Mouse (Mus musculus): Measurements from ENCODE around the gene Rps18. TPM values are rescaled to one million over a fixed set of nuclear protein-coding genes. Genes with fewer than 3 reads are reported as not detected.

Gene Rps18
- polyA plus RNA-seq, 2 experiments: 1,098 to 1,411 TPM

GRCm38 (mm10) chr17:33935422-33936055 lies 20.3 kb downstream of the Rps18 start:
- 81% methylated on average over 21 of the region's 21 CpGs for WGBS (ENCODE audit: insufficient replicate concordance)
- Histone ChIP-seq H3K4me2 (ENCODE audit: low read depth) (no peak overlapping the region), H3K27me3 (ENCODE audit: control insufficient read depth, insufficient read depth, low read length) (no peaks in the 10 kb centered on the region), H3K9me3 (ENCODE audit: control insufficient read depth, low read length) (no peaks in the 10 kb centered on the region), H3K36me3 (replicated peaks; ENCODE audit: control insufficient read depth, insufficient read depth, low read depth) (peaks cover 2% of the 10 kb centered on the region), H3K4me3 (ENCODE audit: insufficient read depth in 1 of 2, low read depth in 2 of 2, low read length in 2 of 2) (no peak overlapping the region), H3K27ac (no peak overlapping the region), H3K4me1 (replicated peaks; ENCODE audit: control insufficient read depth in 2 of 2, insufficient read depth in 2 of 2, low read length in 1 of 2) (peaks cover 3 to 8% of the 10 kb centered on the region in 2 experiments; a peak in 3 of 4 replicates), H3K9ac (replicated peaks) (no peak overlapping the region)
- DNase-seq (ENCODE audit: low read depth in 3 of 3, low spot score in 3 of 3) (no peak), ATAC-seq (ENCODE audit: insufficient read depth) (no peak)
- no peak for TF ChIP-seq EP300 (IDR thresholded peaks at IDR 0.05; ENCODE audit: low read depth)
- no peak for TF ChIP-seq CTCF (IDR thresholded peaks at IDR 0.05; ENCODE audit: low read depth)

- Histone ChIP-seq H3K36me3 (replicated peaks; ENCODE audit: control insufficient read depth, insufficient read depth, low read depth) (peaks cover 2% of the 10 kb centered on the region), H3K4me1 (replicated peaks; ENCODE audit: control insufficient read depth in 2 of 2, insufficient read depth in 2 of 2, low read length in 1 of 2) (peaks cover 2 to 3% of the 10 kb centered on the region in 2 experiments; a peak in 2 of 4 replicates)
- TF ChIP-seq EP300 (IDR thresholded peaks at IDR 0.05; ENCODE audit: low read depth): no peak
These were observed 22.8 kb downstream of the Rps18 start for GRCm38 (mm10) chr17:33932970-33933369.

GRCm38 (mm10) chr17:33932448-33932847 lies 23.4 kb downstream of the Rps18 start:
- H3K27me3 ChIP-seq (ENCODE audit: control insufficient read depth, insufficient read depth, low read length): no peaks in the 10 kb centered on the region
- H3K9me3 ChIP-seq (ENCODE audit: control insufficient read depth, low read length): no peaks in the 10 kb centered on the region
- peaks cover 2 to 4% of the 10 kb centered on the region in 2 experiments; a peak in 2 of 4 replicates for H3K4me1 ChIP-seq (replicated peaks; ENCODE audit: control insufficient read depth in 2 of 2, insufficient read depth in 2 of 2, low read length in 1 of 2)
- peaks cover 2% of the 10 kb centered on the region for H3K36me3 ChIP-seq (replicated peaks; ENCODE audit: control insufficient read depth, insufficient read depth, low read depth)
- no peak overlapping the region for H3K27ac ChIP-seq
- DNase-seq (ENCODE audit: low read depth in 3 of 3, low spot score in 3 of 3) (no peak), ATAC-seq (ENCODE audit: insufficient read depth) (no peak)
- H3K4me2 ChIP-seq (ENCODE audit: low read depth): no peak overlapping the region
- WGBS (ENCODE audit: insufficient replicate concordance): 79% methylated on average over 14 of the region's 14 CpGs
- no peak overlapping the region for H3K4me3 ChIP-seq (ENCODE audit: insufficient read depth in 1 of 2, low read depth in 2 of 2, low read length in 2 of 2)
- no peak for TF ChIP-seq EP300 (IDR thresholded peaks at IDR 0.05; ENCODE audit: low read depth)
- TF ChIP-seq CTCF (IDR thresholded peaks at IDR 0.05; ENCODE audit: low read depth): no peak
- no peak overlapping the region for H3K9ac ChIP-seq (replicated peaks)

More at GRCm38 (mm10) chr17:33932970-33933369, 22.8 kb downstream of the Rps18 start:
- ATAC-seq (ENCODE audit: insufficient read depth) (no peak), DNase-seq (ENCODE audit: low read depth in 3 of 3, low spot score in 3 of 3) (no peak)
- Histone ChIP-seq H3K4me3 (ENCODE audit: insufficient read depth in 1 of 2, low read depth in 2 of 2, low read length in 2 of 2) (no peak overlapping the region), H3K9me3 (ENCODE audit: control insufficient read depth, low read length) (no peaks in the 10 kb centered on the region), H3K4me2 (ENCODE audit: low read depth) (no peak overlapping the region), H3K27me3 (ENCODE audit: control insufficient read depth, insufficient read depth, low read length) (no peaks in the 10 kb centered on the region), H3K9ac (replicated peaks) (0 out of 2 replicates have a peak overlapping the region, but pooled peaks have one; percentile 23), H3K27ac (no peak overlapping the region)
- 89% methylated on average over 15 of the region's 15 CpGs for whole genome bisulfite sequencing (ENCODE audit: insufficient replicate concordance)

- Histone ChIP-seq H3K4me2 (ENCODE audit: low read depth) (no peak overlapping the region), H3K4me1 (replicated peaks; ENCODE audit: control insufficient read depth in 2 of 2, insufficient read depth in 2 of 2, low read length in 1 of 2) (peaks cover 2 to 4% of the 10 kb centered on the region in 2 experiments; a peak in 2 of 4 replicates), H3K4me3 (ENCODE audit: insufficient read depth in 1 of 2, low read depth in 2 of 2, low read length in 2 of 2) (no peak overlapping the region), H3K9ac (replicated peaks) (no peak overlapping the region), H3K9me3 (ENCODE audit: control insufficient read depth, low read length) (no peaks in the 10 kb centered on the region), H3K36me3 (replicated peaks; ENCODE audit: control insufficient read depth, insufficient read depth, low read depth) (peaks cover 2% of the 10 kb centered on the region), H3K27me3 (ENCODE audit: control insufficient read depth, insufficient read depth, low read length) (no peaks in the 10 kb centered on the region), H3K27ac (no peak overlapping the region)
- DNase-seq (ENCODE audit: low read depth in 3 of 3, low spot score in 3 of 3) (no peak), ATAC-seq (ENCODE audit: insufficient read depth) (no peak)
- TF ChIP-seq CTCF (IDR thresholded peaks at IDR 0.05; ENCODE audit: low read depth) (no peak), EP300 (IDR thresholded peaks at IDR 0.05; ENCODE audit: low read depth) (no peak)
- 89% methylated on average over 11 of the region's 11 CpGs for WGBS (ENCODE audit: insufficient replicate concordance)
These were observed 23.9 kb downstream of the Rps18 start for GRCm38 (mm10) chr17:33931947-33932346.

GRCm38 (mm10) chr17:33931159-33931866 lies 24.5 kb downstream of the Rps18 start:
- Histone ChIP-seq H3K4me1 (replicated peaks; ENCODE audit: control insufficient read depth in 2 of 2, insufficient read depth in 2 of 2, low read length in 1 of 2) (peaks cover 2 to 4% of the 10 kb centered on the region in 2 experiments; a peak in 2 of 4 replicates), H3K4me2 (ENCODE audit: low read depth) (peak overlapping the region; percentile 100), H3K9me3 (ENCODE audit: control insufficient read depth, low read length) (no peaks in the 10 kb centered on the region), H3K4me3 (ENCODE audit: insufficient read depth in 1 of 2, low read depth in 2 of 2, low read length in 2 of 2) (peak overlapping the region; percentile 74 to 88; a peak in 3 of 4 replicates), H3K27ac (no peak overlapping the region; the same call in 1 of the 2 replicates), H3K9ac (replicated peaks) (no peak overlapping the region; the same call in none of the 2 replicates), H3K27me3 (ENCODE audit: control insufficient read depth, insufficient read depth, low read length) (no peaks in the 10 kb centered on the region), H3K36me3 (replicated peaks; ENCODE audit: control insufficient read depth, insufficient read depth, low read depth) (peaks cover 2% of the 10 kb centered on the region; the same call in 1 of the 2 replicates)
- ATAC-seq (ENCODE audit: insufficient read depth) (no peak), DNase-seq (ENCODE audit: low read depth in 3 of 3, low spot score in 3 of 3) (no peak)
- TF ChIP-seq EP300 (IDR thresholded peaks at IDR 0.05; ENCODE audit: low read depth): no peak
- TF ChIP-seq CTCF (IDR thresholded peaks at IDR 0.05; ENCODE audit: low read depth): no peak
- WGBS (ENCODE audit: insufficient replicate concordance): 46% methylated on average over 18 of the region's 18 CpGs

Data from liver, embryonic 14.5 days (tissue).